Mouse (Mus musculus) liver, embryonic 14.5 days (tissue): ENCODE results near the gene Gse1.

Experiments used
- CTCF ChIP-seq: IDR thresholded peaks from 2 replicates; pipeline ENCODE4 v1.5.1; 2016; ENCODE audit warnings: antibody characterized with exemption, low read depth, control low read depth
- EP300 ChIP-seq: IDR thresholded peaks from 2 replicates; pipeline ENCODE4 v1.6.1; 2016; ENCODE audit warnings: antibody characterized with exemption, low read depth

DNA sequence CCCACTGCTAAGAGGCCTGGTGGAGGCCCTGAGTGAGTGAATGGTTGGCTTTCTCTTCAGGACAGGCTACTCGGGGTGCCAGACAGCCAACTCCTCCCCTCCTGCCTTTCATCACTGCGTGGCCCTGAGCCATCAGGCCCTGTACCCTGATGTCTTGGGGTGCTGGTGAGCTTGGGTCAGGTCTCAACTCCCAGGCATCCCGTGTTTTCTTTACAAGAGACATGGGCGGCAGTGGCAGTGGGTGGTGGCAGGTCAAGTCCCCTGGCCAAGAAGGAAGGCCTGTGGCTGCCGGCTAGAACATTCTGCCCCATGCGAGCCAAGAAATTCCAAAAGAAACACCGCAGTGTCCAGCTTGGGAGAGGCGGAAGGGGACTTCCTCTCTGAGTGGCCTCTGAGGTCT, 41.8 kb upstream of the Gse1 start:
- no peak for TF ChIP-seq CTCF
- no peak for TF ChIP-seq EP300
